Mouse (Mus musculus): ENCODE data around the gene Mark1.

Gene Mark1

DNA sequence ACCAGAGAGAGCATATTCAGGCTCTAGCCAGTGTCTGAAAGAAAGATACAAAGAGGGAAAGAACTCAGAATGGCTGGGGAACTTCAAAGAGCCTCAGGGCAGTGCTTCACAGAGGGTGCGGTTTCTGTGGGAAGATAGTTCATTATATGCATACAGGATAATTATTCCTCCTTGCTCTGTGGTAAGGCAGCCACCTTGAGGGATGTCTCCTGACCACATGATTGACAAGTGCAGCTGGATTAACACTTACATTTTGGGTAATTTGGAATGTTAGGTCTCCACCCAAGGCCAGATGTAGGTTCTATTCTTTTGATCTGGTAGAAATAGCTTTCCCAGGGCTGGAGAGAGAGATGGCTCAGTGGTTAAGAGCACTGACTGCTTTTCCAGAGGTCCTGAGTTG is 113.2 kb downstream of the Mark1 start:
- no peak for DNase-seq

DNA sequence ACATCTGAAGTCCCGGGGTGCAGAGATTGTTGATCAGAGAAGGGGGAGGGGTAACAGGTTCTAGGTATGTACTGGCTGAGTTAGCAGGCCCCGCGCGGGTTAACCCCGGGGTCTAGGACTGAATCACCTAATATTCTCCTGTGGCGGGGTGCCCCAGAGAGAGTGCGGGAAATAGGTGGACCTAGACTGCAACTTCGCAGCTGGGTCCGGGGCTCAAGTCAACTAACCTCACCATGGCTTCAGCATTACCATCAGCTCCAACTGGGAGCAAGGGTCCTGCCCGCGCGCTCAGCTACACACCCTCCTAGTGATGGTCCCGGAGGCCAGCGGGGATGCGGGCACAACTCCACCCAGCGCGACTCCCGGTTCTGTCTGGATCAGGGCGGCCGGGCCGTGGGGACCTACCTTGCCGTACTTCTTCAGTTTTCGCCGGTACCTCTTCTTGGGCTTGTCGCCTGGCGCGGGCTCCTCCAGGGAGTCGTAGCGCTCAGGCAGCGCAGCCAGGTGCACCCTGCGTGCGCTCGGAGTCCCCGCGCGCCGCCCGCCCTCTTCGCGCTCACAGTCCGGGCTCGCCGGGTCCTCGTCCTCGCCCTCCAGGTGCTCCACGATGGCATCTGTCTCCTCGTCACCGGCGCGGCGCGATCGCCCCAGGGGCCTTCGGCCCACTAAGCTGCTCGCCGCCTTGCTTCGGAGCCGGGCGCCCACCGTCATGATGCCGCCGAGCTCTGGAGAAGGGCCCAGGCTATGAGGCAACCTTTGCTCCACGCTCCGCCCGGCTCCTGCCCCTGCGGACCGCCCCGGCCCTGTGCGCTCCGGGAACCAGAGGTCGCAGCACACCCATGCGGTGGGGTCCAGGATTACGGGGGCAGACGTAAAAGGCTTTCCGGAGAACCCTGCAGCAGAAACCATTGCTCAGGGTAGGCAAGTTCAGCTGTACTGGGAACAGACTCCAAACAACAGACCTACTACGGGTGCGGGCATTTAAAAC is 116.8 kb downstream of the Mark1 start, which contains the start of gene C130074G19Rik:
Gene C130074G19Rik, minus strand, starts transcription at position 938 of the 988 bp plus-strand sequence.
- DNase-seq = no peak

DNA sequence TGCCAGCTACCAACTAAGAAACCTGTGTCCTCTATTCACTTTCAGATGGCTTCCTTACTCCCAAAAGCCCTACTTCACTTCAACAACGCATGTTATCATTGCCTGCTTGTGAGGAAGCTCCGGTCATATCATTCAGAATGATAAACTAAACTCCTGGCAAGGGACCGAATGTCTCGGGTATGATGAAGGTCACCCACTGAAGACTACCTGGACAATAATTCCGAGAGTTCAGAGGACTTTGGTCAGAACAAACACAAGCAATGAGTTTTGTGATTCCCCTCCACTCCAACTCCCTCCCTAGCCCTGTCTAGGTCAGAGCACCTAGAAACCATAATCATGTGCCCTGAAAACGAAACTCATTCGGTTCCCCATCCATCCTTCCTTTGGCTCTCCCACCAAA is 117.5 kb downstream of the Mark1 start:
- no peak for DNase-seq

DNA sequence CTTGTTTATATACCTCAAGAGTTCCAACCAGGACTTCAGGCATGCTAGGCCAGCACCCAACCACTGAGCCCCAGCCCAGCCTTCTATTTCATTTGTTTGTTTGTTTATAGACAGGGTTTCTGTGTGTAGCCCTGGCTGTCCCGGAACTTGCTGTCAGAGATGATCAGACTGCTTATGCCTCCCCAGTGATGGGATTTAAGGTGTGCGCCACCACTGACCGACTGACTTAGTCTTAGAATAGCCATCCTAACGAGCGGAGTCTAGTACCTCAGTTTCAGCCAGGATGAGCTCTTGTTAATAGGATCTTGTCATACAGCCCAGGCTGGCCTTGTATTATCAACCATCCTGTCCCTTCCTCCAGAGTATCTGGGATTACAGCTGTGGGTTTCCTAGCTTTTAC is 118.2 kb downstream of the Mark1 start:
- no peak for DNase-seq

DNA sequence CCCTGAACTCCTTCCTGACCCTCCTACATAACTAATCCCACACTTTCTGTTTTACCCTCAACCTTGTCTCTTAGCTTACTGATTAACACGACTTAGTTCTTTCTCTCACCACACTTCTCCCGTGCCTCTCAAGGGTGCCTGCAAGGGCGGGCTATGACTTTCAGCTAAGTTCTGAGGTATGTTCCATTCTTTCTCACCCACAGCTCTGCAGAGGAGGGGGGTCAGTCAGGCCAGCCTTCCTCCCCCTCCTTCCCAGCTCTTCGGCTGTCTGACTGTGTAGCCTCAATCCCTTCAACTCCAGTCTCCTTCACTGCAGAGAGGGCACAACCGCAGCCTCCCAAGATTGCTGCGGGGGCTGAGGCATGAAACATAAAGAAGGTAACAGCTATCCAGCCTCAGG is 120.5 kb downstream of the Mark1 start:
- DNase-seq = no peak

DNA sequence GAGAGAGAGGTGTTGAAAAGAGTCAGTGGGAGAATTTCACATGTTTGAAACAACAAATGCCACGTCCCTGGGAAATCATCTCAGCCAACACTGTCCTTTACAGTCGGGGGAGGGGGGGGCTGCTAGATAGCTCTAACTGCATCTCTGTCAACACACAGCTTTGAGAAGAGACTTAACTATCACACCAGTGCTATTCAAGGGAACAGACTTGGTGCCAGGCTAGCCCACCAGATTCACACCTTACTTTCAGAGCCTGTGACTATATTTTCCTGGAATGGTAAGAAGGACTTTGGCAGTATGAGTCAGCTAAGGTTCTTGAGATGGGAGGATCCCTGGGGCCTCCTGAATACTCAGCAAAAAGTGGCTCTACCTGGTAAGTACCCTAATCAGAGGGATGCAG is 122.1 kb downstream of the Mark1 start:
- DNase-seq = no peak

DNA sequence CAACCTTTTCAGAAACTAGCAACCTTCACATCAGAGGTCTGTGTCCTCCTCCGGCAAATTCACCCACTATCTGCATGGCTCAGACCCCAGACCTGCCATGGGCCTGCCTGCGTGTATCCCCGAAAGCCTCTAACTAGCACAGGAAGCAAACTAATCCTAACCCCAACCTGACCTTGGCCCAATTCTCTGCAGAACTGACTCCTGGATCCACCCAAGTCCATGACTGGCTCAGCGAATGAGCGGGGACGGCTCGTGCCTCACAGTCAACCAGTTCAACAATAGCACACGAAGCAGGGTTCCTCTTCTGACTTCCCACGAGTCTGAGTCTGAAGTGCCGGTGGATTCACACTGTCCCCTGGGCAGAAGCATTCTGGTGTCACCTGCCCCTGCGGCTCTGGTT is 125.5 kb downstream of the Mark1 start:
- no peak for DNase-seq

DNA sequence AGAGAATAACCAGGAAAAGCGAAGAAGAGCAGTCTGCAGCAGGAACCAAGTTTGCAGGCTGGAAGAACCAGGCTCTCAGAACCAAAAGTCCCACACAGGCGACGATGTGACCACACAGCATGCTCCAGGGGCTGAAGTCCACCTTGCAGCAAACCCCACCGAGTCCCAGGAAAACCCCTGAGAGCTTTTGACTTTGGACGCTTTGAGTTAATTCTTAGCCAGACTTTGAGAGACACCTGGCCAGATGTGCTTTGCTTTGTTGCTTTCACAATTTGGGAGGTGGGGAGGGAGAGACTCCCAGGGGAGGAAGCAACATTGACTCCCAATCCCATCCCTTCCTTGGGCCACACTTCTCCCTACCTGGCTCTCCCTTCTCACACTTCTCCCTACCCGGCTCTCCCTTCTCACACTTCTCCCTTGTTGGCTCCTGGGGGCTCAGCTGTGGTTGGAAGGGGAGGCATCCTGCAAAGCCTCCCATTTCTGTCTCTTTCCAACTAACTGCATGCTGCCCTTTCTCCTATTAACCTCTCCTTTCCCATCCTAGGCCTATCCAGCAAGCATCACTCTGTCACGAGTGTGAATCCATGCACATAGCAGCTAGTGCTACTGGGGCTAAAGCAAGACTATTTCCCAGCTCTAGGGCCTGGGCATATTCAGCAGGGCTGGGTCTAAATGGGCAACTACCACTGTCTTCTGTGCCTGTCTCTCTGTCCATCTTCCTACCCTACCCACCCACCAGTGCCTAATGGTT is 127.1 kb downstream of the Mark1 start:
- DNase-seq = no peak

DNA sequence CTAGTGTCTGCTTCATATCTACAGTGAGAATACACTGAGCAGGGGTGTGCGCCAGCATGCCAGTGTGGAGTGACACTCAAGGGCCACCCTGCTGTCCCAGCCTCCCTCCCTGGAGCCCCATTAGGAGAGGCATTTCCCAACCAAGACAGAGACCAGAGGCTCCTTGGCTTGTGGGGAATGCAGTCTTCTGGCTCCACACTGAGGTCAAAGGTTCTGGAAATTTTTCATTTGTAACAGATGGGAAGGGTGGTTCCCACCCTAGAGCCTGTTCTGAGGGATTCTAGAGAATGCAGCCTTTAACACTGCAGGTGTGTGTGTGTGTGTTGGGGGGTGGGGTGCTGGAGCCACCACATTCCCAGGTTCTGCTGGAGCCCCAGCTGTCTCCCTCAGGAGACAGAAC is 127.9 kb downstream of the Mark1 start:
- DNase-seq = no peak

DNA sequence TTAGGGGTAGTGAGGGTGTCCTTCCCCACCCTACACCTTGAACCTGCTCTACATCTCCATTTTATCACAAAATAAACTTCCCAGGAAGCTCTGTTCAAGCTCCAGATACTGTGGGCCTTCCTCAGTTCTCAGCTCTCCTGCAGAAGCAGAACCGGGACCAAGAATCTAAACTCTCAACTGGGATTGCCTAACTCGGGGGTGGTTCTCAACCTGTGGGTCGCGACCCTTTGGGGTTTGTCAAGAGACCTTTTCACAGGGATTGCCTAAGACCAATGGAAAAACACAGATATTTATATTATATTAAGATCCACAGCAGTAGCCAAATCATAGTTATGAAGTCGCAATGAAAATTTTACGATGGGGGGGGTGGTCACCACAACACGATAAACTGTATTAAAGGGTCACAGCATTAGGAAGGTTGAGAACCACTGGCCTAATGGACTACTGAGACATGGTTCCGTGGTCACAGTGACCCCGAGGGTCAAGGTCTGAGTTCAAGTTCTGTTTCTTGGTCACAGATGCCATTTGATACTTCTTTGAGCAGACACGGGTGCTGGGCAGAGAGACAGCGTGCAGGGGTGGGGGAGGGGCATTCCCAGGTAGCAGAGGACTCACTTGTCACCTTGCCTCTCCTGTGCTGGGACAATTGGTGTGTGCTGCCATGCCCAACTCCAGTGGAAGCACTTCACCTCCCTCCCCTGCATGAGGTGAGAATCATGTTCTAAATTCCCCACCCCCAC is 128.6 kb downstream of the Mark1 start:
- DNase-seq = no peak

DNA sequence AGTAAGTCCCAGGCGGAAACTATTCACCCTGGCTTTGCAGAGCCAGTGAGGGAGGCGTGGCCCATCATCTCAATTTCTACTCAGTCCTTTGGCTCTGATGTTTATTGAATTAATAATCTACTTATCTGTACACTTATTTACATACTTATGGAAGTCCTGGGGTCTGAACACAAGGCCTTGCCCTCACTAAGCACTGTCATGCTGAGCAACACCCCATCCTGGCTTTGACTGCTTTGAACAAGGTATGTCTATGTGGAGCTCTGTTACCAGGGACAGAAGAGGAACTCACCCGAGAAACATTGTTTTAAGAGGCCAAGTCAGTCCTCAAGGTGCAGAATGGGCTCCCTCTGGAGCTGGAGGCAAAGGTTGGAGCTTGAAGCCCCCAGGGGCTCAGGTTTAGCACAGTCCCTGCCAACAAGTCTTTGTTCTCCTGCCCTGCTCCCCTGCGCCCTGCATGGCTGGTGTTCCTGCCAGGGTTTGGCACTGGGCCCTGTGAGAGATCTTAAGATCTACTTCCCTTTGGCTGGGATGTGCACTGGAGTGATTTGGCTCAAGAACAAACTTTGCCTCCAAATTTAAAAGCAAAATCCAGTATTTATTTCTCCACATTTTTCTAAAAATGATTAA is 129.3 kb downstream of the Mark1 start:
- no peak for DNase-seq

DNA sequence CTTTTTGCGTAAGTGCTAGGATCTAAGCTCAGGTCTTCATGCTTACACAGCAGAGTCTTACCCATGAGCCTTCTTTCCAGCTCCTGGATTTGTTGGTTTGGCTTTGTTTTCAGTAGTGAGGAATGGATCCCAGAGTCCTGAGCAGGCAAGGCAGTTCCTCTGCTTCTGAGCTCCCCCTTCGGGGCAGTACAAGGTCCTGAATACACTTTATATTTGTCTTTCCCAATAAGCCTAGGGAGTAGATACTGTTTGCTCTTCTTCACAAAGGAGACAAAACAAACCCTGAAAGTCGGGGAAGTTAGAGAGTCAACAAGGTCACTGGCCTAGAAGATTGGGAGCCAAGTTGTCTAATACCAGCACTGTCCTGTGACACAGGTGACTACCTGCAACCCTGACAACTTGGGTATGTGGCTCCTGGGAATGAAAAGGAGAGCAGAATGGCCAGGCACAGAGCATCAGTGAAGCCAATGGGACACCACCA is 131.7 kb downstream of the Mark1 start:
- DNase-seq = no peak

DNA sequence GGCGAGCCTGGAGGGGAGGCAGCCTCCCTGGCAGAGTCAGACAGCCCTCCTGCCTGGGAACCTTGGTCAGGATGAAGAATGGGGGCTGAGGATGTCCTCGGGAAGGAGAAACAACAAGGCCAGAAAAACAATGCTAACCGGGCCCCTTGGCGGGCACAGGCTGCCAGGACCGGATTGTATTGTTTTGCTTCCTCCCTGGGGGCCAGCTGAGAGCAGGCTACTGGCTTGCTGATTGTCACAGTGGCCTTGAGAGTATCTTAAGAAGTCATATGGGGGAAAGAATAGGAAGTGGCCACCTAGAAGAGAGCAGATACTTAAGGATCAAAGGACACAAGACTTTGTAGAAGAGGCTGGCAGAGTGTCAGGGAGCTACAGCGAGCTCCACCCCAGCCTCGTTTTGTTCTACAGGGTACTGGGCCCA is 135.0 kb downstream of the Mark1 start:
- no peak for DNase-seq

DNA sequence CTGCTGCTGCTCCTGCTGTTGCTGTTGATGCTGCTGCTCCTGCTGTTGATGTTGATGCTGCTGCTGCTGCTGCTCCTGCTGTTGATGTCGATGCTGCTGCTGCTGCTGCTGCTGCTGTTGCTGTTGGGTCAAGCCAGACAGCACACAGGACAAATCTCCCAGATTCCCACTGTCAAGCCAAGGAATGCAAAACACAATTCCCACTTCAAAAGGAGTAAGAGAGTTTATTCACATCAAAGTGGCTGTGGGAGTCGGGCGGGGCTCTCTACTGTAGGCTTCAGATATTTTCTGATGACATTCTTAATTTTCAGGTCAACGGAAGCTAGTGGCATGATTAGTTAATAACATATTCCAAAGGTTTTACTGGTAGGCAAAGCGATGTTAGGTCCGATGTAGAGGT is 136.7 kb downstream of the Mark1 start:
- no peak for DNase-seq

DNA sequence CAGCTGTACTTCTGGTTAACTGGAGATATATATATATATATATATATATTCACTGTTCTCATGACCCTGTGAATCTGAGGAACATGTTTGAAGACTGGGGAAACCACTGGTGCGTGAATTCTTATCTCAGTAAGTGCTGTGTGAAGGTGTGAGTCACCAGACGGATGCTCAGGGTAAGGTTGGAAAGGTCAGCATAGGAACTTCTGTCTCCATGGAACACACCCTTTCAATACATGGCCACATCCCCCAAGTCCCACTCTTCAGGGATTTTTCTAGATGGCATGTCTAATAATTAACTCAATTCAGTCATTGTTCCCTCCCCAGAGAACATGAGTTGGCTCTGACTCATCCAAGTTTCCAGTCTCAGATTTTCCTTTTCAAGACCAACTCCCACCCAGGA is 137.8 kb downstream of the Mark1 start:
- DNase-seq = no peak

DNA sequence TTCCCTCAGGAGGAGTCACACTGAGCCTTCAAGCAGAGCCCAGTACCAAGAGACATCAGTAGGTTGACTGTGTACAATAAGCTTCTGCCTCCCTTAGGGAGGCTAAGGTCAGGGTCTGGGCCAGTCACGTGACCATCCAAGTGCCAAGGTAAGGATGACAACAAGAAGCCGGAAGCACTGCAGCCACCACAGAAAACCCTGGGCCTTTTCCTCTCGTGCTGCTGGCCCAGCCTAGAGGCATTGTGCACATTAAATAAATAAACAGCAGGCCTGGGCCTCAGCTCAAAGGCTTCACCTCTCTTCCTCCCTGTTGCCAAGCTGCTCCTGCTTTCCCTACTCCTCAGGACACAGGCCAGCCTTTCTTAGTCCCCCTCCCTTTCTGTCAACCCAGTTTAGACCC is 139.1 kb downstream of the Mark1 start:
- DNase-seq = no peak

DNA sequence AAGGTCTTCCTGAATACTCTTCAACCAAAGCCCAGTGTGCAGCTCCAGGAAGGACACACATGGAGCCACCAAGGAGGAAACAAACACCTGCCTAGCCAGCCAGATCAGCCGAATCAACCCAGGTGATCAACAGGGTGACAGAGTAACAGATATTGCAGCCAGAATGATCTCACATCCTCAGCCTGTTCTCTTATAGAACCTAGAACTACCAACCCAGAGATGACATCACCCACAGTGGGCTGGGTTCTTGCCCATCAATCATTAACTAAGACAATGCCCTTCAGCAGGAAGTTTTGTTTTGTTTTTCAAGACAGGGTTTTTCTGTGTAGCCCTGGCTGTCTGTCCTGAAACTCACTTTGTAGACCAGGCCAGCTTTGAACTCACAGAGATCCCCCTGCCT is 141.1 kb downstream of the Mark1 start:
- DNase-seq = no peak

DNA sequence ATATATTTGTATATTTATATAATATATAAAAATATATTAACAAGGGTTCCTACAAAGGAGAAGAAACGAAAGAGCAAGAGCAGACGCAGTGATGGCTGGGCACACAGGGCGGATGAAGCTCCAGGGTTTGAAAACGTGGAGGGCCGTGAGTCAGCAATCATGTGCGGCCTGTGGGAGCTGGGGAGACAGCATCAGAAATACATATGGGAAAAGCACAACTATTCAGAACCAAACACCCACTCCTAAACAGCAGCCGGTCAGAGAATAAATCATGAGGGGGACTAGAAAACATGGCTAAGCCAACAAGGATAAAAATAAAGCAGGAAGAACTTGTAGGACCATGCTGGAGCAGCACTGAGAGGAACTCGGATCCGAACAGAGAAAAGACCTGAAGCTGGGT is 142.2 kb downstream of the Mark1 start:
- DNase-seq = no peak

DNA sequence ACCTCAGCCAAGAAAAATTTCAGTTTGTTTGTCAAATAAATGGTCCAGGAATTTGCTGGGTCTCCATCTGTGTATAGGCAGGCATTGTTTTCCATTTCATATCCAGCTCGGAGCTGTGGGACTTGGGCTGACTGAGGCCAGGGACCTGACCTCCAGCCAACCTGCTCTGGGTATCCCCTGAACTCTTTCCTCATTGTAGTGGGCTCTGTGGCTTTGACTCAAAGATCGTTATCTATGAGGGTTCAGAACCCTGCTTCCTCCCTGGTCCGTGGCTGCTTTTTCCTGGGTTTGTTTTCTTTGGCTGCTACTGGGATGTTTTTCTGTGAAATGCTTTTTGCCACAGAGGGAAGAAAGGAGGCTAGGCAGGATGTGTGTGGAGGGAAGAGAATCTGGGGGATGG is 145.4 kb downstream of the Mark1 start:
- DNase-seq = no peak

DNA sequence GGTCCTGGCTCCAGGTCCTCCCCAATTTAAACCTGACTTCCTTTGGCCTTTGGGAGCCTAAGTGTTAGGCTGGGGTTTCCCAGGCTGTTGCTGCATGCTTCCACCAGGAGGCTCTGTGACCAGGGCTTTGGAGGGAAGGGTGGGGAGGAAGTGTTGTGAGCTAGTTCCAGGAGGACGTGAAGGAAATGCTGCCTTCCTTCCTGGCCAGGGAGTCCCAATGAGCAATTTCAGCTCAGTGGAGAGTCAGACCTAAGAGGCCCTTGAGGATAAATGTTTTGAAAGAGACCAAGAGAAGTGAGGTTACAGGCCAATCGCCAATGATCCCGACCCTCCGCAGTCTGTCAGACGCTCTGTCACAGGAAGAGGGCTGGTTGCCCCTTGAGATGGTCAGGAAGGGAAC is 146.0 kb downstream of the Mark1 start:
- DNase-seq = peak; percentile 60 to 71

DNA sequence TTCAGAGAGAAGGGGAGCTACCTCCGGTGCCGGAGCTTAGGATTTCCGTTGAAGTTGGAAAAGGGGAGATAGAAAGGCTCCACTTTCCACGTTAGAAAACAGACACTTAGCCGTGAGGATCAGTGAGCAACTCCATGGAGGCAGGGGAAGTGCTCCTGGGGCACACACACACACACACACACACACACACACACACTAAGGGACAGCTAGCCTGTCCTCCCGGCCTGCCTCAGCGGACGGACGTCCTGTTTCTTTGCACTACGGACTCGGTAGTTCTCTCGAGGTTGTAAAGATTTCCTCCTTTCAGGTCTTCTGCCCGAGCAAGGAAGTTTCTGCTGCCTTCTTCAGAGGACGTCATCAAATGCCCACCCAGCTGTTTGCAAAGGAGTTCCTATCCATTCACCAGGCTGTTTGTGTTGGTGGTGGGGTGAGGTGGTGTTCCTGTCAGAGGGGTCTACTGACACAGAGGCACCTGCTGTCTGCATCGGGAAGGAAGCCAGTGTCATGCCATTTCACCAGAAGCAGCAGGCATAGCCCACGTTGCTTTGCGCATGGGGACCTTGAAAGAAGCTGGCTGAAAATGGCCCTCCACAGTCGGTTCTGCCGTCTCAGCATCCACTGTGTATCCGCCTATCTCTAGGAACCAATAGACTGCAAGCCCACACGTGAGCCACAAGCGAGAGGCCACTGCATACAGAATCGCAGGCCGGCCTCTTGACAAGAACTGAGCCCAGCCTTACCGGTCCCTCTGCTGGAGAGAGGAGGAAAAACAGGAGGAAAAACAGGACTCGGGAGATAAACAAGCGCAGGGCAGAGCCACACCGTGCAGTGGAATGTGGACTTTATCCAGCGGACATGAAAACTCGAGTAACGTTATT is 147.4 kb downstream of the Mark1 start:
- DNase-seq = peak; percentile 74 to 83

DNA sequence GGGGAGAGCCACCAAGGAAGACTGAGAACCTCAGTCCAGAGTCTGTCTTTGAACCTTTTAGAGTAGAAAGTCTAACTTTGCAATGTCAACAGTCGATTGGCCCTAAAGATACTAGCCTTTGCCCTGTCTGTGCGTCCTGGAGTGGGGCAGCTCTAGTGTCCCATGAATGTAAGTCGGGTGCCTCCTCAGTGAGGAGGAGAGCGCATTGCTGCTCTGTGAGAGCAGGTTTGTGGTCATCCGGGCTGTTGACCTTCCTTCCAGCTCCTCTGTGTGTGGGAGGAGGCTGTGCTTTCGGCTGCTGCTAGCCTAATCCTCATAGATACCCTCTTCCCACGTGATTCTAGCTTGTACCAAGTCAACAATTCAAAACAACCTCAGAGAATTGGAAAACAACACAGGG is 148.2 kb downstream of the Mark1 start:
- no peak for DNase-seq
